Mouse (Mus musculus): ENCODE data around the gene Rph3a. TPM values are rescaled to one million over a fixed set of nuclear protein-coding genes. Genes with fewer than 3 reads are reported as not detected.

Gene Rph3a
- total and polyA plus RNA-seq, 3 experiments = not detected

DNA sequence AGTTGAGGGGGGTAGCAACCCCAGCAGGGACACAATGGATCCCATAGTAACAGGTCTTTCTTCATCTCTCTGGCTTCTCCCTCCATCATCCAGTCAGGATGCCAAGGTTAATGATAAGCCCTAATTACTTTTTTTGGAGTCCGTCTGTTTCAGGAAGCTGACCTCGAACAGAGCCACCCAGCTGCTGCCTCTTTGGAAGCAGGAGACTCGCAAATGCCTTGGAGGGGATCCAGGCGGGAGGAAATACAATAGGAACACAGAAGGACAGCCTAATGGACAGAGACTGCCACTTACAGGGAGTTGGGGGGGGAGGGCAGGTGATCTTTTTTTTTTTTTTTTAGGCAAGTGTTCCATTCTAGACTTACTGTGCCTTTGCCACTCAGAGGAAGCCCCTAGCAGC is 40.2 kb downstream of the Rph3a start:
- H3K9ac ChIP-seq (ENCODE audit: control insufficient read depth, low read depth, low read length, poor library complexity, severe bottlenecking) = no peak overlapping the region
- H3K27me3 ChIP-seq (ENCODE audit: control insufficient read depth in 1 of 2, insufficient read depth in 2 of 2, low read length in 2 of 2) = no peaks in the 10 kb centered on the region
- no peaks in the 10 kb centered on the region for H3K9me3 ChIP-seq (replicated peaks; ENCODE audit: insufficient read depth, low read length)
- H3K79me2 ChIP-seq (ENCODE audit: control insufficient read depth, insufficient read depth, low read length, poor library complexity) = no peaks in the 10 kb centered on the region
- no peak for TF ChIP-seq E2F4 (IDR thresholded peaks at IDR 0.05; ENCODE audit: borderline replicate concordance, low read depth, low read length)
- no peak for TF ChIP-seq MAFK (IDR thresholded peaks at IDR 0.05; ENCODE audit: borderline replicate concordance, low read depth, low read length)
- no peak for TF ChIP-seq RCOR1 (IDR thresholded peaks at IDR 0.05; ENCODE audit: low read depth, low read length)
- no peak for TF ChIP-seq ETS1 (IDR thresholded peaks at IDR 0.05; ENCODE audit: low read depth, low read length)
- no peak for TF ChIP-seq ZMIZ1 (IDR thresholded peaks at IDR 0.05; ENCODE audit: low read depth, low read length)
- TF ChIP-seq ELF1 (IDR thresholded peaks at IDR 0.05; ENCODE audit: low read depth, low read length) = no peak
- TF ChIP-seq KAT2A (conservative IDR thresholded peaks at IDR 0.05; ENCODE audit: low read depth, low read length) = no peak
- no peak for TF ChIP-seq HCFC1 (IDR thresholded peaks at IDR 0.05; ENCODE audit: low read depth, low read length)
- TF ChIP-seq MYB (IDR thresholded peaks at IDR 0.05; ENCODE audit: low read depth, low read length) = no peak
- H3K4me3 ChIP-seq (ENCODE audit: control insufficient read depth in 1 of 2, insufficient read depth in 1 of 2, low read depth in 2 of 2, low read length in 2 of 2) = no peak overlapping the region
- no peak for DNase-seq (ENCODE audit: low read depth, low spot score)
- H3K4me1 ChIP-seq (ENCODE audit: control insufficient read depth in 1 of 2, insufficient read depth in 2 of 2, low read length in 2 of 2) = no peaks in the 10 kb centered on the region
- no peak overlapping the region for H3K27ac ChIP-seq (ENCODE audit: control insufficient read depth, low read depth, low read length)
- H3K36me3 ChIP-seq (ENCODE audit: control insufficient read depth in 1 of 2, insufficient read depth in 2 of 2, low read length in 2 of 2) = no peaks in the 10 kb centered on the region

DNA sequence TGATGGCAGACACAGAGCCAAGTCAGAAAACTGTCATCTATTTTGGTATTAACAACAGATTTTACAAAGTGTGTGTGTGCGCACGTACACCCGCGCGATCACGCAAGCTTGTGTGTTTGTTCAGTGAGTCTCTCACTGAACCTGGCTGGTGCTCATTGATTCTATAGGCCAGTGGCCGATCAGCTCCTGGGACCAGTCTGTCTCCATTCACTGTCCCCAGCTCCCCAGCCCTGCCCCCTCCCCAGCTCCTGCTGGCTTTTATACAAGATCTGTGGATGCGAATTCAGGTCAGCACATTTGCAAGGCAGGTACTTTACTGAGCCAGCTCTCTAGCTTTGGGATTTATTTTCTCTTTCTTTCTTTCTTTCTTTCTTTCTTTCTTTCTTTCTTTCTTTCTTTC is 41.1 kb downstream of the Rph3a start:
- no peak overlapping the region for H3K9ac ChIP-seq (ENCODE audit: control insufficient read depth, low read depth, low read length, poor library complexity, severe bottlenecking)
- H3K27ac ChIP-seq (ENCODE audit: control insufficient read depth, low read depth, low read length) = no peak overlapping the region
- no peaks in the 10 kb centered on the region for H3K36me3 ChIP-seq (ENCODE audit: control insufficient read depth in 1 of 2, insufficient read depth in 2 of 2, low read length in 2 of 2)
- no peaks in the 10 kb centered on the region for H3K27me3 ChIP-seq (ENCODE audit: control insufficient read depth in 1 of 2, insufficient read depth in 2 of 2, low read length in 2 of 2)
- DNase-seq (ENCODE audit: low read depth, low spot score) = no peak
- H3K4me1 ChIP-seq (ENCODE audit: control insufficient read depth in 1 of 2, insufficient read depth in 2 of 2, low read length in 2 of 2) = no peaks in the 10 kb centered on the region
- no peaks in the 10 kb centered on the region for H3K79me2 ChIP-seq (ENCODE audit: control insufficient read depth, insufficient read depth, low read length, poor library complexity)
- H3K4me3 ChIP-seq (ENCODE audit: control insufficient read depth in 1 of 2, insufficient read depth in 1 of 2, low read depth in 2 of 2, low read length in 2 of 2) = no peak overlapping the region
- no peak for TF ChIP-seq E2F4 (IDR thresholded peaks at IDR 0.05; ENCODE audit: borderline replicate concordance, low read depth, low read length)
- no peak for TF ChIP-seq ZMIZ1 (IDR thresholded peaks at IDR 0.05; ENCODE audit: low read depth, low read length)
- TF ChIP-seq MXI1 (IDR thresholded peaks at IDR 0.05; ENCODE audit: low read depth, low read length) = no peak
- no peaks in the 10 kb centered on the region for H3K9me3 ChIP-seq (replicated peaks; ENCODE audit: insufficient read depth, low read length)

DNA sequence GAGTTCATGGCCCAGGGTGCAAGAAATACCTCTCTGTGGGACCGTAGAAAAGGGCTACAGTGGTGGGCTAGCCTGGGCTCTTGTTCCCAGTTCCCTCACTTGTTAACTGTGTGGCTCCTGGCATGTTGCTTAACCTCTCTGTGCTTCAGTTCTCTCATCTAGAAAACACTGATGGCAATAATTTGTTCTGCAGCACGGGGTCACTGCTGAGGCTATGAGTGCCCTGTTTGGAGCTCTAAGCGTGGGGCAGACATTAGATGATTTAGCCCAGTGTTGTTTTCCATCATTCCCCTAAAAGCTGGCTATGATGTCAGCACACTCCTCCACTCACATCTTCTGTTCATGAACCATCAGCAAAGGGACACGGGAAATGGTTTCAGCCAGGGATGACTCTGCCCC is 41.8 kb downstream of the Rph3a start:
- Histone ChIP-seq H3K4me1 (ENCODE audit: control insufficient read depth in 1 of 2, insufficient read depth in 2 of 2, low read length in 2 of 2) (no peaks in the 10 kb centered on the region), H3K4me3 (ENCODE audit: control insufficient read depth in 1 of 2, insufficient read depth in 1 of 2, low read depth in 2 of 2, low read length in 2 of 2) (no peak overlapping the region), H3K36me3 (ENCODE audit: control insufficient read depth in 1 of 2, insufficient read depth in 2 of 2, low read length in 2 of 2) (no peaks in the 10 kb centered on the region), H3K9ac (ENCODE audit: control insufficient read depth, low read depth, low read length, poor library complexity, severe bottlenecking) (no peak overlapping the region), H3K27me3 (ENCODE audit: control insufficient read depth in 1 of 2, insufficient read depth in 2 of 2, low read length in 2 of 2) (no peaks in the 10 kb centered on the region; a peak in 1 of 4 replicates), H3K27ac (ENCODE audit: control insufficient read depth, low read depth, low read length) (no peak overlapping the region), H3K79me2 (ENCODE audit: control insufficient read depth, insufficient read depth, low read length, poor library complexity) (no peaks in the 10 kb centered on the region), H3K9me3 (replicated peaks; ENCODE audit: insufficient read depth, low read length) (no peaks in the 10 kb centered on the region)
- DNase-seq (ENCODE audit: low read depth, low spot score) = no peak
- TF ChIP-seq ETS1 (IDR thresholded peaks at IDR 0.05; ENCODE audit: low read depth, low read length) (no peak), SIN3A (IDR thresholded peaks at IDR 0.05; ENCODE audit: low read length) (no peak), MXI1 (IDR thresholded peaks at IDR 0.05; ENCODE audit: low read depth, low read length) (no peak), SMC3 (IDR thresholded peaks at IDR 0.05; ENCODE audit: low read depth, low read length) (no peak), CHD2 (IDR thresholded peaks at IDR 0.05; ENCODE audit: low read length) (no peak), MYB (IDR thresholded peaks at IDR 0.05; ENCODE audit: low read depth, low read length) (no peak), POLR2AphosphoS2 (IDR thresholded peaks at IDR 0.05; ENCODE audit: low read length) (no peak), EP300 (IDR thresholded peaks at IDR 0.05; ENCODE audit: low read depth in 1 of 2, low read length in 2 of 2) (no peak), GABPA (IDR thresholded peaks at IDR 0.05; ENCODE audit: low read depth, low read length) (no peak), CTCF (IDR thresholded peaks at IDR 0.05 in 2 of 3, conservative IDR thresholded peaks at IDR 0.05 in 1 of 3; ENCODE audit: control insufficient read depth in 1 of 3, insufficient read depth in 1 of 3, low read depth in 2 of 3, low read length in 3 of 3, poor library complexity in 1 of 3, severe bottlenecking in 1 of 3) (no peak), TAL1 (IDR thresholded peaks at IDR 0.05; ENCODE audit: low read length) (no peak), GATA1 (IDR thresholded peaks at IDR 0.05; ENCODE audit: low read depth, low read length) (no peak), RCOR1 (IDR thresholded peaks at IDR 0.05; ENCODE audit: low read depth, low read length) (no peak), MAX (IDR thresholded peaks at IDR 0.05; ENCODE audit: low read length) (no peak), NRF1 (IDR thresholded peaks at IDR 0.05; ENCODE audit: insufficient read depth, low read depth, low read length, poor library complexity, severe bottlenecking) (no peak), MEF2A (IDR thresholded peaks at IDR 0.05; ENCODE audit: extremely low read depth, insufficient replicate concordance, low read depth, low read length, poor library complexity, severe bottlenecking) (no peak), MAFK (IDR thresholded peaks at IDR 0.05; ENCODE audit: borderline replicate concordance, low read depth, low read length) (no peak), BHLHE40 (IDR thresholded peaks at IDR 0.05; ENCODE audit: borderline replicate concordance, low read depth, low read length) (no peak)

All from MEL (cell line).